Mouse (Mus musculus): Measurements from ENCODE around the gene Ccl21a.
"Not testable (repeated sequence)": the region's sequence is repeated elsewhere in the genome, so short reads cannot be mapped to it uniquely, and the experiment has no call there.

Ccl21a gene

GRCm38 (mm10) chr4:42773893-42774292 is at the start of gene Ccl21a:
Gene Ccl21a (minus strand): TSS chr4:42773993.
- DNase-seq: not testable (repeated sequence)

DNA sequence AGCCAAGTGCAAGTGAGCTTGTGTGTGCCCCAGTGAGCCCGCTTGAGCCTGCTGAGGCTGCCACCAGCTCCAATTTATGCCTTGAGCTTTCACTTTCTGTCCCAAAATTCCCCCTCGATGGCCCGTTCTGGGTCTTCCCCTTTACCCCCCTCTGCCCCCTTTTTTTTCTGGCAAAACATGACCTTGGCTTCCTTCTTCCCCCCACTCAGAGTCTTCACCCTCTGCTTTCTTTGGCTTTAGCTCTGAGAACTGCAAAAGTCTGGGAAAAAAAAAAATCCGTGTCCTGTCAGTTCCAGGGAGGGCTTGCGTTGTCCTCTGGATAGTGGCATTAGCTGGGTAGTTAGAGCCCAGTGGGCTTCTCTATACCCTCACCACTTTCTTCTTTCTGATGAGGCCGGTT is 17.3 kb downstream of the Ccl21a start, which contains the start of gene Ccl19:
Gene Ccl19 (minus strand): TSS at position 101 of the 400 bp plus-strand sequence.
- not testable (repeated sequence) for DNase-seq

DNA sequence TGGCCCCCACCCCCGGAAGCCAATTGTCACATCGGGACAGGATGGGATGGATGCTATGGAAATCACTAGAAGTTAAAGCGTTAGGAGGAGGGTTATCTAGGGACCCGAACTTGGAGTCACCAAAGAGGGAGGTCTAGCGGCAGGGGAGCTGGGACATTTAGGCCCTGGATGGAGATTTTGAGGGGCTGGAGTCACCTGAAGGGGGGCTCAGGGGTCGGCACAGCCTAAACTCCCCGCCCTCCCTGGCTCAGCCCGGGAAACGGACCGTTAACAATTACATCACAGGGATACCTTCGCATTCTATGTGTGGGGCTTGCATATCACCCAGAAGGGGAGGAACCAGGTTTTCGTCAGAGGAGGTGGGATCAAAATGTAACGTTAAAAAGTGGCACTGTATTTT is 38.5 kb downstream of the Ccl21a start, which contains the start of gene 4930578G10Rik:
Gene 4930578G10Rik (plus strand): TSS at position 301 of the 400 bp plus-strand sequence.
- DNase-seq: not testable (repeated sequence)
